Mouse (Mus musculus): Measurements from ENCODE around the gene Elp6. TPM values are rescaled to one million over a fixed set of nuclear protein-coding genes. Genes with fewer than 3 reads are reported as not detected.

Elp6 gene
- total RNA-seq, 2 experiments from 2014 or later = 2.8 to 3.1 TPM

GRCm38 (mm10) chr9:110351350-110351749, 46.4 kb downstream of the Elp6 start:
- DNase-seq = no peak
- intact Hi-C loops (cut with DNase I) = no loop called here

- no peak for DNase-seq
- intact Hi-C loops (cut with DNase I) = no loop called here
Observed at GRCm38 (mm10) chr9:110351932-110352632, 47.1 kb downstream of the Elp6 start.

- intact Hi-C loops (cut with DNase I) = no loop called here
Observed at GRCm38 (mm10) chr9:110358341-110358740, 53.4 kb downstream of the Elp6 start.

GRCm38 (mm10) chr9:110361299-110361698, 56.3 kb downstream of the Elp6 start:
- intact Hi-C loops (cut with DNase I) = no loop called here
- no peak for DNase-seq

More at GRCm38 (mm10) chr9:110358341-110358740, 53.4 kb downstream of the Elp6 start:
- no peak for DNase-seq

GRCm38 (mm10) chr9:110362337-110362736, 57.4 kb downstream of the Elp6 start:
- intact Hi-C loops (cut with DNase I) = no loop called here
- DNase-seq = no peak

- no peak for DNase-seq
- intact Hi-C loops (cut with DNase I) = no loop called here
Observed at GRCm38 (mm10) chr9:110366746-110367145, 61.8 kb downstream of the Elp6 start.

- no peak for DNase-seq
- intact Hi-C loops (cut with DNase I) = no loop called here
Observed at GRCm38 (mm10) chr9:110369860-110370259, 64.9 kb downstream of the Elp6 start.

Small RNA genes lying within 50 kb of the gene (microRNA-seq; reads per million reads assigned to microRNA genes)
- 44.4 to 75.7 reads per million in 2 experiments for gene Mir6236

Other genes with a start within 250 kb of the Elp6 start
- 10 to 100 TPM; 21.1 to 23.8 TPM for gene Smarcc1, start 187.5 kb upstream of the Elp6 start, total RNA-seq (2021)
- gene Dhx30, start 187.3 kb upstream of the Elp6 start, total RNA-seq (2021) = 10 to 100 TPM; 30.4 to 32.0 TPM
- under 1 TPM in 1 of 2 experiments, not detected in 1; 0.18 TPM for gene Cspg5, start 61.4 kb upstream of the Elp6 start, total RNA-seq (2021)
- gene Scap, start 28.1 kb downstream of the Elp6 start, total RNA-seq (2021) = 10 to 100 TPM; 15.2 to 15.8 TPM
- gene Ptpn23, start 103.0 kb downstream of the Elp6 start, total RNA-seq (2021) = 1 to 10 TPM; 7.9 to 8.1 TPM
- gene Ngp, start 114.6 kb downstream of the Elp6 start, total RNA-seq (2021) = not detected
- 1 to 10 TPM; 6.6 to 7.9 TPM for gene Klhl18, start 171.5 kb downstream of the Elp6 start, total RNA-seq (2021)
- gene Kif9, start 171.8 kb downstream of the Elp6 start, total RNA-seq (2021) = under 1 TPM in 1 of 2 experiments, not detected in 1; 0.17 TPM
- gene Setd2, start 227.4 kb downstream of the Elp6 start, total RNA-seq (2021) = 10 to 100 TPM; 21.8 to 29.9 TPM

All from gastrocnemius, postnatal 36 days (tissue).